Mouse (Mus musculus) heart, embryonic 16.5 days (tissue): ENCODE measurements around the gene Maged1. TPM values are rescaled to one million over a fixed set of nuclear protein-coding genes. Genes with fewer than 3 reads are reported as not detected.
"Not testable (repeated sequence)": the region's sequence is repeated elsewhere in the genome, so short reads cannot be mapped to it uniquely, and the experiment has no call there.

ENCODE experiments used
- ATAC-seq: fragments of 200-750 bp; cut with Nextera tagmentation; replicated peaks from 2 replicates; pipeline ENCODE4 v1.8.0; 2017; ENCODE audit warnings: moderate number of reproducible peaks; ENCODE audit not compliant: insufficient read depth, low FRiP score; ENCODE audit errors: extremely low read depth
- H3K27ac ChIP-seq: fragments of 300-500 bp; sonication (generic); 2 replicates; pipeline ENCODE4 v1.5.1; 2014; ENCODE audit warnings: mild to moderate bottlenecking, low read length, control low read depth, moderate library complexity
- H3K27me3 ChIP-seq: fragments of 300-500 bp; sonication (generic); 2 replicates; pipeline ENCODE4 v1.6.1; 2014; ENCODE audit warnings: low read length, mixed read lengths; ENCODE audit not compliant: control insufficient read depth, insufficient read depth
- H3K36me3 ChIP-seq: fragments of 300-500 bp; sonication (generic); 2 replicates; pipeline ENCODE4 v1.6.1; 2014; ENCODE audit not compliant: control insufficient read depth, insufficient read depth
- H3K4me1 ChIP-seq: fragments of 300-500 bp; sonication (generic); 2 replicates; pipeline ENCODE4 v1.6.1; 2014; ENCODE audit warnings: low read length, mixed read lengths; ENCODE audit not compliant: control insufficient read depth, insufficient read depth
- H3K4me2 ChIP-seq: fragments of 300-500 bp; sonication (generic); 2 replicates; pipeline ENCODE4 v1.6.1; 2014; ENCODE audit warnings: low read depth, mild to moderate bottlenecking, control low read depth, low read length
- H3K4me3 ChIP-seq: fragments of 300-500 bp; sonication (generic); 2 replicates; pipeline ENCODE4 v1.5.1; 2014; ENCODE audit warnings: mild to moderate bottlenecking, control low read depth, low read length
- H3K9ac ChIP-seq: fragments of 300-500 bp; sonication (generic); 2 replicates; pipeline ENCODE4 v1.6.1; 2014; ENCODE audit warnings: low read length, control low read depth
- H3K9me3 ChIP-seq: fragments of 300-500 bp; sonication (generic); replicated peaks from 2 replicates; pipeline ENCODE4 v1.6.1; 2016; ENCODE audit warnings: low read length; ENCODE audit not compliant: control insufficient read depth
- WGBS: fragments of 180-500 bp; shearing (Covaris S2); extraction: QIAGEN DNeasy Blood & Tissue Kit; methylation state at CpG from one replicate; pipeline ENCODE4 v1.1.7; 2014; 5-methylcytosine and 5-hydroxymethylcytosine counted together
- polyA plus RNA-seq: library from polyadenylated mRNA; unstranded; fragments of >200 nt; fragmentation: Nextera tagmentation; extraction: Ambion mirVana; gene quantifications from 2 replicates; pipeline ENCODE4 v1.2.1, GENCODE M21; 2015

The Maged1 gene
- polyA plus RNA-seq, 1 experiment from 2014 or later = 370 TPM

- peak overlapping the region; percentile 89 for H3K27ac ChIP-seq
- H3K9me3 ChIP-seq = no peaks in the 10 kb centered on the region
- peak; percentile 35 for ATAC-seq
- 20% methylated on average over 33 of the region's 37 CpGs for WGBS
- H3K9ac ChIP-seq = peak overlapping the region; percentile 85
- H3K27me3 ChIP-seq = peaks cover 5% of the 10 kb centered on the region; the same call in 1 of the 2 replicates
- peaks cover 7% of the 10 kb centered on the region; the same call in 1 of the 2 replicates for H3K4me1 ChIP-seq
- H3K4me3 ChIP-seq = peak overlapping the region; percentile 71
- H3K4me2 ChIP-seq = peak overlapping the region; percentile 63
- H3K36me3 ChIP-seq = peaks cover 34% of the 10 kb centered on the region
Measured at GRCm38 (mm10) chrX:94540341-94541201, 1.4 kb downstream of the Maged1 start.

- no peaks in the 10 kb centered on the region for H3K9me3 ChIP-seq
- no peak overlapping the region for H3K4me3 ChIP-seq
- no peaks in the 10 kb centered on the region for H3K27me3 ChIP-seq
- no peak overlapping the region for H3K27ac ChIP-seq
- no peaks in the 10 kb centered on the region for H3K4me1 ChIP-seq
- ATAC-seq = no peak
- peaks cover 33% of the 10 kb centered on the region for H3K36me3 ChIP-seq
- H3K4me2 ChIP-seq = no peak overlapping the region
- no peak overlapping the region for H3K9ac ChIP-seq
- WGBS = 53% methylated on average over 2 of the region's 2 CpGs
Measured at GRCm38 (mm10) chrX:94534346-94534745, 7.6 kb downstream of the Maged1 start.

- ATAC-seq = no peak
- Histone ChIP-seq H3K36me3 (peaks cover 1% of the 10 kb centered on the region; the same call in 1 of the 2 replicates), H3K9me3 (peaks cover 7% of the 10 kb centered on the region; the same call in 1 of the 2 replicates), H3K4me3 (no peak overlapping the region), H3K4me2 (no peak overlapping the region), H3K27me3 (no peaks in the 10 kb centered on the region), H3K4me1 (no peaks in the 10 kb centered on the region), H3K9ac (no peak overlapping the region), H3K27ac (no peak overlapping the region)
- 66% methylated on average over 3 of the region's 3 CpGs for WGBS
Measured at GRCm38 (mm10) chrX:94530301-94530700, 11.6 kb downstream of the Maged1 start.

GRCm38 (mm10) chrX:94522166-94522565, 19.8 kb downstream of the Maged1 start:
- no peak overlapping the region for H3K27ac ChIP-seq
- 69% methylated on average over 3 of the region's 3 CpGs for WGBS
- H3K4me1 ChIP-seq = no peaks in the 10 kb centered on the region
- no peaks in the 10 kb centered on the region for H3K9me3 ChIP-seq
- no peak overlapping the region for H3K4me2 ChIP-seq
- H3K4me3 ChIP-seq = no peak overlapping the region
- ATAC-seq = no peak
- no peak overlapping the region for H3K9ac ChIP-seq
- no peaks in the 10 kb centered on the region for H3K27me3 ChIP-seq
- H3K36me3 ChIP-seq = no peaks in the 10 kb centered on the region

GRCm38 (mm10) chrX:94508442-94508819, 33.5 kb downstream of the Maged1 start:
- Histone ChIP-seq H3K27ac (no peak overlapping the region), H3K4me3 (no peak overlapping the region), H3K9ac (no peak overlapping the region), H3K4me1 (no peaks in the 10 kb centered on the region), H3K9me3 (no peaks in the 10 kb centered on the region), H3K4me2 (no peak overlapping the region), H3K36me3 (no peaks in the 10 kb centered on the region), H3K27me3 (no peaks in the 10 kb centered on the region; the same call in 1 of the 2 replicates)
- 56% methylated on average over 3 of the region's 3 CpGs for WGBS
- ATAC-seq = no peak

- not testable (repeated sequence) for H3K9ac ChIP-seq, ATAC-seq, H3K4me3 ChIP-seq, H3K4me1 ChIP-seq, H3K9me3 ChIP-seq, H3K4me2 ChIP-seq, H3K27me3 ChIP-seq, H3K27ac ChIP-seq, H3K36me3 ChIP-seq
- 28% methylated on average over 7 of the region's 14 CpGs for WGBS
Measured at GRCm38 (mm10) chrX:94507698-94508441, 34.1 kb downstream of the Maged1 start.

- Histone ChIP-seq H3K4me1 (no peaks in the 10 kb centered on the region), H3K4me3 (no peak overlapping the region), H3K4me2 (no peak overlapping the region), H3K27me3 (peaks cover 7% of the 10 kb centered on the region), H3K9me3 (no peaks in the 10 kb centered on the region), H3K36me3 (no peaks in the 10 kb centered on the region), H3K27ac (no peak overlapping the region), H3K9ac (no peak overlapping the region)
- WGBS = 81% methylated on average over 2 of the region's 2 CpGs
- no peak for ATAC-seq
Measured at GRCm38 (mm10) chrX:94486001-94486792, 55.7 kb downstream of the Maged1 start.
